Mouse (Mus musculus) CH12.LX (cell line): Measurements from ENCODE around the gene Hyal2. TPM values are rescaled to one million over a fixed set of nuclear protein-coding genes. Genes with fewer than 3 reads are reported as not detected.

Source experiments
- DNase-seq: peaks from one replicate; pipeline ENCODE4 v3.0.0-alpha.2; 2013; ENCODE audit errors: extremely low read depth
- H3K27ac ChIP-seq: 2 replicates; pipeline ENCODE4 v1.5.1; 2012; ENCODE audit warnings: low read depth, mild to moderate bottlenecking, control low read depth, moderate library complexity; ENCODE audit not compliant: insufficient read depth
- H3K27me3 ChIP-seq: replicated peaks from 2 replicates; pipeline ENCODE3; 2012; ENCODE audit warnings: inconsistent platforms
- H3K36me3 ChIP-seq, 2 experiments: replicated peaks in 1 of 2; 2 replicates each; pipeline versions ENCODE3 to v1.6.1; 2012; ENCODE audit warnings: inconsistent platforms in 1 of 2, low read length in 1 of 2, mild to moderate bottlenecking in 1 of 2, mixed read lengths in 1 of 2, moderate library complexity in 1 of 2; ENCODE audit not compliant: control insufficient read depth in 1 of 2, insufficient read depth in 1 of 2
- H3K4me1 ChIP-seq, 2 experiments: 2 replicates each; pipeline ENCODE4 v1.6.1; 2012; ENCODE audit warnings: inconsistent platforms in 1 of 2, moderate library complexity in 1 of 2; ENCODE audit not compliant: insufficient read depth in 2 of 2, control insufficient read depth in 1 of 2
- H3K4me2 ChIP-seq: 2 replicates; pipeline ENCODE4 v1.6.1; 2012; ENCODE audit warnings: low read depth, mild to moderate bottlenecking, control low read depth; ENCODE audit not compliant: poor library complexity, insufficient read depth, severe bottlenecking
- H3K4me3 ChIP-seq, 3 experiments: fragments of 150-350 bp in 1 of 3; sonication (generic) in 1 of 3; replicated peaks in 1 of 3; 2 replicates each; pipeline versions ENCODE3 to v1.5.1; 2011 to 2012; ENCODE audit warnings: low read depth in 2 of 3, low read length in 2 of 3, mild to moderate bottlenecking in 2 of 3, moderate library complexity in 2 of 3, control low read depth in 1 of 3, improper control_type of control experiment in 1 of 3, inconsistent platforms in 1 of 3, mixed read lengths in 1 of 3; ENCODE audit not compliant: poor library complexity in 1 of 3
- H3K79me2 ChIP-seq: replicated peaks from 2 replicates; pipeline ENCODE4 v1.6.1; 2012; ENCODE audit warnings: mild to moderate bottlenecking, moderate library complexity; ENCODE audit not compliant: control insufficient read depth, poor library complexity, insufficient read depth, severe bottlenecking; ENCODE audit errors: extremely low read depth
- H3K9ac ChIP-seq: 2 replicates; pipeline ENCODE4 v1.6.1; 2012; ENCODE audit warnings: low read depth, mild to moderate bottlenecking, control low read depth, moderate library complexity; ENCODE audit not compliant: insufficient read depth
- H3K9me3 ChIP-seq: replicated peaks from 2 replicates; pipeline ENCODE3; 2012; ENCODE audit warnings: low read length, inconsistent platforms, mixed read lengths
- BHLHE40 ChIP-seq: IDR thresholded peaks from 2 replicates; pipeline ENCODE4 v1.6.1; 2011; ENCODE audit warnings: mild to moderate bottlenecking, low read depth, low read length, improper control_type of control experiment
- CHD1 ChIP-seq: IDR thresholded peaks from 2 replicates; pipeline ENCODE4 v1.6.1; 2012; ENCODE audit warnings: low read depth, low read length, improper control_type of control experiment, inconsistent platforms
- CHD2 ChIP-seq: IDR thresholded peaks from 2 replicates; pipeline ENCODE4 v1.6.1; 2011; ENCODE audit warnings: low read length, improper control_type of control experiment
- CTCF ChIP-seq, 2 experiments: IDR thresholded peaks in 1 of 2; conservative IDR thresholded peaks in 1 of 2; 2 replicates each; pipeline ENCODE4 v1.5.1; 2011 to 2012; ENCODE audit warnings: low read depth in 2 of 2, low read length in 2 of 2, improper control_type of control experiment in 1 of 2, inconsistent platforms in 1 of 2, mild to moderate bottlenecking in 1 of 2, moderate library complexity in 1 of 2
- E2F4 ChIP-seq: IDR thresholded peaks from 2 replicates; pipeline ENCODE4 v1.6.1; 2011; ENCODE audit warnings: low read depth, low read length, improper control_type of control experiment; ENCODE audit not compliant: insufficient replicate concordance
- EP300 ChIP-seq: IDR thresholded peaks from 2 replicates; pipeline ENCODE4 v1.6.1; 2011; ENCODE audit warnings: low read length, improper control_type of control experiment
- IRF4 ChIP-seq: IDR thresholded peaks from 2 replicates; pipeline ENCODE4 v1.6.1; 2014; ENCODE audit warnings: low read depth, mild to moderate bottlenecking, inconsistent platforms, low read length, improper control_type of control experiment
- JUND ChIP-seq: conservative IDR thresholded peaks from 2 replicates; pipeline ENCODE4 v1.6.1; 2011; ENCODE audit warnings: low read depth, low read length, improper control_type of control experiment
- MAFK ChIP-seq: IDR thresholded peaks from 2 replicates; pipeline ENCODE4 v1.6.1; 2011; ENCODE audit warnings: low read length, improper control_type of control experiment; ENCODE audit not compliant: insufficient replicate concordance
- MAX ChIP-seq: IDR thresholded peaks from 2 replicates; pipeline ENCODE4 v1.6.1; 2011; ENCODE audit warnings: low read length, improper control_type of control experiment
- MEF2A ChIP-seq: IDR thresholded peaks from 2 replicates; pipeline ENCODE4 v1.6.1; 2014; ENCODE audit warnings: low read depth, mild to moderate bottlenecking, inconsistent platforms, low read length, improper control_type of control experiment, borderline replicate concordance
- MYC ChIP-seq: IDR thresholded peaks from 2 replicates; pipeline ENCODE4 v1.6.1; 2011; ENCODE audit warnings: low read depth, mild to moderate bottlenecking, improper control_type of control experiment, low read length
- NELFE ChIP-seq: IDR thresholded peaks from 2 replicates; pipeline ENCODE4 v1.6.1; 2011; ENCODE audit warnings: low read depth, low read length, improper control_type of control experiment
- PAX5 ChIP-seq: IDR thresholded peaks from 2 replicates; pipeline ENCODE4 v1.6.1; 2012; ENCODE audit warnings: low read length, inconsistent platforms, mixed read lengths
- SIN3A ChIP-seq: IDR thresholded peaks from 2 replicates; pipeline ENCODE4 v1.6.1; 2012; ENCODE audit warnings: low read length, improper control_type of control experiment, inconsistent platforms
- SMC3 ChIP-seq: IDR thresholded peaks from 2 replicates; pipeline ENCODE4 v1.6.1; 2011; ENCODE audit warnings: low read depth, low read length, improper control_type of control experiment
- TBP ChIP-seq: conservative IDR thresholded peaks from 2 replicates; pipeline ENCODE4 v1.6.1; 2011; ENCODE audit warnings: low read depth, low read length, improper control_type of control experiment
- USF1 ChIP-seq: IDR thresholded peaks from 2 replicates; pipeline ENCODE4 v1.6.1; 2014; ENCODE audit warnings: low read depth, mild to moderate bottlenecking, inconsistent platforms, low read length, improper control_type of control experiment
- USF2 ChIP-seq: conservative IDR thresholded peaks from 2 replicates; pipeline ENCODE4 v1.6.1; 2011; ENCODE audit warnings: low read depth, low read length, improper control_type of control experiment
- ZC3H11A ChIP-seq: IDR thresholded peaks from 2 replicates; pipeline ENCODE4 v1.6.1; 2012; ENCODE audit warnings: low read depth, mild to moderate bottlenecking, inconsistent platforms, low read length, improper control_type of control experiment
- ZMIZ1 ChIP-seq: IDR thresholded peaks from 2 replicates; pipeline ENCODE4 v1.6.1; 2012; ENCODE audit warnings: low read depth, mild to moderate bottlenecking, inconsistent platforms, low read length, improper control_type of control experiment
- ZNF384 ChIP-seq: IDR thresholded peaks from 2 replicates; pipeline ENCODE4 v1.6.1; 2012; ENCODE audit warnings: low read depth, low read length, improper control_type of control experiment, inconsistent platforms
- dilution Hi-C: fragments of 300-500 bp; cut with MboI; formaldehyde crosslinking; loops from 2 replicates; pipeline ENCODE4 v1.14.3; 2020; ENCODE audit warnings: low sequenced_read_pairs; ENCODE audit not compliant: extremely low pct_unique_long_range_greater_than_20kb, extremely low pct_ligation_motif_present
- in situ Hi-C: fragments of 300-500 bp; cut with MboI; formaldehyde crosslinking; loops from 3 replicates; pipeline ENCODE4 v1.14.3; 2019; ENCODE audit warnings: low sequenced_read_pairs, low pct_ligation_motif_present, low pct_unique_long_range_greater_than_20kb, mixed read lengths
- polyA plus RNA-seq: library from polyadenylated mRNA; unstranded; fragments of >175 nt; gene quantifications from 2 replicates; pipeline ENCODE4 v1.2.1, GENCODE M21; 2012; ENCODE audit warnings: low read depth; ENCODE audit not compliant: insufficient read length
- total RNA-seq, 2 experiments: library from RNA; depleted of rRNA; stranded (reverse); fragments of 300-350 nt in 1 of 2; fragments of >200 nt in 1 of 2; gene quantifications; 2 replicates each; pipeline ENCODE4 v1.2.3; 2012 to 2014

Gene Hyal2
- total and polyA plus RNA-seq, 3 experiments: 16.4 to 30.9 (median 26.8) TPM

GRCm38 (mm10) chr9:107539940-107540339, 27.8 kb upstream of the Hyal2 start:
- in situ Hi-C loops: no loop called here
- TF ChIP-seq EP300: no peak
- TF ChIP-seq ZC3H11A: no peak
- no peak for TF ChIP-seq SIN3A
- no peak for TF ChIP-seq ZNF384
- TF ChIP-seq MAFK: no peak
- TF ChIP-seq NELFE: no peak
- TF ChIP-seq CTCF (conservative IDR thresholded peaks at IDR 0.05 in 1 of 2, IDR thresholded peaks at IDR 0.05 in 1 of 2; ENCODE audit: low read depth in 2 of 2, low read length in 2 of 2): no peak
- no peak for TF ChIP-seq CHD2
- no peak for TF ChIP-seq TBP

GRCm38 (mm10) chr9:107540420-107540819, 27.3 kb upstream of the Hyal2 start:
- Histone ChIP-seq H3K4me1 (peaks cover 9 to 40% of the 10 kb centered on the region in 2 experiments), H3K4me3 (no peak overlapping the region)
- dilution Hi-C loops: no loop called here

More at GRCm38 (mm10) chr9:107539940-107540339, 27.8 kb upstream of the Hyal2 start:
- H3K4me3 ChIP-seq: no peak overlapping the region
- H3K27me3 ChIP-seq: no peaks in the 10 kb centered on the region
- H3K27ac ChIP-seq: no peak overlapping the region
- dilution Hi-C loops: no loop called here
- no peak for DNase-seq
- H3K9ac ChIP-seq: no peak overlapping the region
- H3K4me2 ChIP-seq: no peak overlapping the region
- peaks cover 43 to 61% of the 10 kb centered on the region in 2 experiments for H3K36me3 ChIP-seq
- peaks cover 9 to 40% of the 10 kb centered on the region in 2 experiments for H3K4me1 ChIP-seq
- no peaks in the 10 kb centered on the region for H3K9me3 ChIP-seq
- peaks cover 26% of the 10 kb centered on the region for H3K79me2 ChIP-seq

More at GRCm38 (mm10) chr9:107540420-107540819, 27.3 kb upstream of the Hyal2 start:
- H3K27ac ChIP-seq: no peak overlapping the region
- no peak overlapping the region for H3K9ac ChIP-seq
- H3K36me3 ChIP-seq: peaks cover 47 to 66% of the 10 kb centered on the region in 2 experiments
- TF ChIP-seq PAX5: no peak
- TF ChIP-seq MAX: no peak
- no peak for TF ChIP-seq EP300
- no peak for TF ChIP-seq ZMIZ1
- no peak for TF ChIP-seq JUND
- TF ChIP-seq MEF2A: no peak
- TF ChIP-seq USF1: no peak
- TF ChIP-seq USF2: no peak
- TF ChIP-seq CHD1: no peak
- TF ChIP-seq MAFK: no peak
- TF ChIP-seq ZNF384: no peak
- no peak for TF ChIP-seq MYC
- no peak for TF ChIP-seq ZC3H11A
- no peak for TF ChIP-seq TBP
- no peak for TF ChIP-seq NELFE
- TF ChIP-seq CHD2: no peak
- TF ChIP-seq IRF4: no peak
- no peak for TF ChIP-seq BHLHE40
- TF ChIP-seq E2F4: no peak
- no peak for TF ChIP-seq SMC3
- TF ChIP-seq, all 38 proteins: peak for 0
- DNase-seq: no peak
- in situ Hi-C loops: no loop called here
- Histone ChIP-seq H3K4me2 (no peak overlapping the region), H3K79me2 (peaks cover 21% of the 10 kb centered on the region), H3K9me3 (no peaks in the 10 kb centered on the region), H3K27me3 (no peaks in the 10 kb centered on the region)
